Mouse (Mus musculus): ENCODE measurements at regions not wholly inside any gene's neighbourhood (a gene's known extent, or its start where the extent isn't known, plus 50 kb on each side); places are given as distances from the start of the nearest gene placed in this dataset.

GRCm38 (mm10) chr12:114587227-114587626 lies 1043.5 kb downstream of the Adam6a start:
- TF ChIP-seq MAFK (IDR thresholded peaks at IDR 0.05; ENCODE audit: insufficient read depth, low read depth, low read length) (no peak), ZNF384 (IDR thresholded peaks at IDR 0.05; ENCODE audit: low read depth, low read length) (0 out of 2 replicates have a peak, but pooled peaks have one; percentile 28), HCFC1 (IDR thresholded peaks at IDR 0.05; ENCODE audit: borderline replicate concordance, insufficient read depth, low read length) (no peak)

Data from ES-E14 (cell line).